Mouse (Mus musculus) kidney, postnatal 0 days (tissue): Measurements from ENCODE around the gene Il5. TPM values are rescaled to one million over a fixed set of nuclear protein-coding genes. Genes with fewer than 3 reads are reported as not detected.
A peak's percentile ranks its signal among the peaks of the same experiment; 100 is the strongest.

Experiments used
- ATAC-seq: fragments of 200-750 bp; cut with Nextera tagmentation; replicated peaks from 2 replicates; pipeline ENCODE4 v1.8.0; 2017; ENCODE audit warnings: low read depth, moderate number of reproducible peaks, moderate TSS enrichment, moderate library complexity; ENCODE audit not compliant: low FRiP score
- DNase-seq: peaks from one replicate; pipeline ENCODE4 v3.0.0-alpha.2; 2016; ENCODE audit warnings: low spot score
- H3K27ac ChIP-seq: fragments of 300-500 bp; sonication (generic); 2 replicates; pipeline ENCODE4 v1.5.1; 2014; ENCODE audit warnings: mild to moderate bottlenecking
- H3K27me3 ChIP-seq: fragments of 300-500 bp; sonication (generic); 2 replicates; pipeline ENCODE4 v1.6.1; 2014; ENCODE audit warnings: low read length, mixed read lengths; ENCODE audit not compliant: insufficient read depth
- H3K36me3 ChIP-seq: fragments of 300-500 bp; sonication (generic); 2 replicates; pipeline ENCODE4 v1.6.1; 2014; ENCODE audit warnings: low read length, mixed read lengths; ENCODE audit not compliant: insufficient read depth
- H3K4me1 ChIP-seq: fragments of 300-500 bp; sonication (generic); replicated peaks from 2 replicates; pipeline ENCODE4 v1.6.1; 2014; ENCODE audit warnings: antibody characterized with exemption, low read length, mixed read lengths; ENCODE audit not compliant: insufficient read depth
- H3K4me2 ChIP-seq: fragments of 300-500 bp; sonication (generic); 2 replicates; pipeline ENCODE4 v1.6.1; 2014; ENCODE audit warnings: mild to moderate bottlenecking, low read length, moderate library complexity, mixed read lengths
- H3K4me3 ChIP-seq: fragments of 300-500 bp; sonication (generic); replicated peaks from 2 replicates; pipeline ENCODE4 v1.5.1; 2014; ENCODE audit warnings: low read depth, low read length
- H3K9ac ChIP-seq: fragments of 300-500 bp; sonication (generic); 2 replicates; pipeline ENCODE4 v1.6.1; 2014; ENCODE audit warnings: low read depth, low read length
- H3K9me3 ChIP-seq: fragments of 300-500 bp; sonication (generic); replicated peaks from 2 replicates; pipeline ENCODE4 v1.6.1; 2016; ENCODE audit warnings: low read length, inconsistent platforms, mixed read lengths
- CTCF ChIP-seq: IDR thresholded peaks from 2 replicates; pipeline ENCODE4 v1.5.1; 2016; ENCODE audit warnings: antibody characterized with exemption, low read depth, mild to moderate bottlenecking, moderate library complexity
- WGBS: fragments of 180-500 bp; shearing (Covaris S2); extraction: QIAGEN DNeasy Blood & Tissue Kit; methylation state at CpG from one replicate; pipeline ENCODE4 v1.1.7; 2014; 5-methylcytosine and 5-hydroxymethylcytosine counted together
- polyA plus RNA-seq: library from polyadenylated mRNA; unstranded; fragments of >200 nt; fragmentation: Nextera tagmentation; extraction: Ambion mirVana; gene quantifications from 2 replicates; pipeline ENCODE4 v1.2.1, GENCODE M21; 2015

Gene Il5
- polyA plus RNA-seq, 1 experiment from 2014 or later = not detected

GRCm38 (mm10) chr11:53698521-53698920, 22.1 kb upstream of the Il5 start:
- no peaks in the 10 kb centered on the region for H3K4me1 ChIP-seq
- no peak overlapping the region for H3K4me2 ChIP-seq
- TF ChIP-seq CTCF = no peak
- no peak for DNase-seq
- H3K4me3 ChIP-seq = no peak overlapping the region
- ATAC-seq = no peak
- no peaks in the 10 kb centered on the region for H3K27me3 ChIP-seq
- no peaks in the 10 kb centered on the region for H3K9me3 ChIP-seq
- 0 out of 2 replicates have a peak, but pooled peaks cover 17% of the 10 kb centered on the region for H3K36me3 ChIP-seq
- WGBS = 89% methylated on average over 2 of the region's 2 CpGs
- H3K9ac ChIP-seq = no peak overlapping the region
- no peak overlapping the region for H3K27ac ChIP-seq

- no peak overlapping the region for H3K9ac ChIP-seq
- 90% methylated on average over 4 of the region's 4 CpGs for WGBS
- no peak overlapping the region for H3K27ac ChIP-seq
- no peaks in the 10 kb centered on the region for H3K27me3 ChIP-seq
- H3K4me2 ChIP-seq = no peak overlapping the region
- H3K9me3 ChIP-seq = no peaks in the 10 kb centered on the region
- 0 out of 2 replicates have a peak, but pooled peaks cover 17% of the 10 kb centered on the region for H3K36me3 ChIP-seq
- TF ChIP-seq CTCF = no peak
- no peak overlapping the region for H3K4me3 ChIP-seq
- ATAC-seq = no peak
- no peaks in the 10 kb centered on the region for H3K4me1 ChIP-seq
- DNase-seq = no peak
Observed at GRCm38 (mm10) chr11:53699351-53699750, 21.2 kb upstream of the Il5 start.

GRCm38 (mm10) chr11:53706236-53706933, 14.2 kb upstream of the Il5 start:
- peak overlapping the region; percentile 82 for H3K9ac ChIP-seq
- H3K36me3 ChIP-seq = no peaks in the 10 kb centered on the region
- DNase-seq (peak; percentile 56), ATAC-seq (peak; percentile 62)
- no peaks in the 10 kb centered on the region for H3K4me1 ChIP-seq
- peak overlapping the region; percentile 66 for H3K4me3 ChIP-seq
- H3K9me3 ChIP-seq = no peaks in the 10 kb centered on the region
- no peaks in the 10 kb centered on the region for H3K27me3 ChIP-seq
- H3K27ac ChIP-seq = peak overlapping the region; percentile 81
- TF ChIP-seq CTCF = peak; percentile 30; the same call in 1 of the 2 replicates
- 5% methylated on average over 29 of the region's 29 CpGs for WGBS
- H3K4me2 ChIP-seq = peak overlapping the region; percentile 83

- 4% methylated on average over 55 of the region's 55 CpGs for WGBS
- DNase-seq (peak; percentile 95), ATAC-seq (peak; percentile 92)
- peak within 1 kb of the TSS; percentile 83 for H3K4me2 ChIP-seq
- H3K36me3 ChIP-seq = no peaks in the 10 kb centered on the region
- no peaks in the 10 kb centered on the region for H3K27me3 ChIP-seq
- H3K9ac ChIP-seq = peak within 1 kb of the TSS; percentile 82
- peak within 1 kb of the TSS; percentile 66 for H3K4me3 ChIP-seq
- H3K9me3 ChIP-seq = no peaks in the 10 kb centered on the region
- H3K4me1 ChIP-seq = no peaks in the 10 kb centered on the region
- TF ChIP-seq CTCF = no peak
- H3K27ac ChIP-seq = peak within 1 kb of the TSS; percentile 81
Observed at GRCm38 (mm10) chr11:53706934-53707717, 13.5 kb upstream of the Il5 start, which contains the start of gene Rad50. TSS of gene Rad50 (minus strand) at chr11:53707319.

- no peaks in the 10 kb centered on the region for H3K4me1 ChIP-seq
- TF ChIP-seq CTCF = no peak
- no peaks in the 10 kb centered on the region for H3K9me3 ChIP-seq
- ATAC-seq (no peak), DNase-seq (no peak)
- peak overlapping the region; percentile 81; the same call in 1 of the 2 replicates for H3K27ac ChIP-seq
- no peaks in the 10 kb centered on the region for H3K27me3 ChIP-seq
- peak overlapping the region; percentile 66; the same call in 1 of the 2 replicates for H3K4me3 ChIP-seq
- no peaks in the 10 kb centered on the region for H3K36me3 ChIP-seq
- peak overlapping the region; percentile 83 for H3K4me2 ChIP-seq
- WGBS = 84% methylated on average over 3 of the region's 3 CpGs
- H3K9ac ChIP-seq = no peak overlapping the region; the same call in 1 of the 2 replicates
Observed at GRCm38 (mm10) chr11:53707718-53708009, 12.9 kb upstream of the Il5 start.

- H3K4me3 ChIP-seq = no peak overlapping the region
Observed at GRCm38 (mm10) chr11:53719701-53720100, 893 bp upstream of the Il5 start.

More at GRCm38 (mm10) chr11:53719701-53720100, 893 bp upstream of the Il5 start:
- Histone ChIP-seq H3K27ac (no peak overlapping the region), H3K36me3 (no peaks in the 10 kb centered on the region), H3K9ac (no peak overlapping the region), H3K4me1 (no peaks in the 10 kb centered on the region), H3K9me3 (no peaks in the 10 kb centered on the region), H3K27me3 (no peaks in the 10 kb centered on the region; the same call in 1 of the 2 replicates), H3K4me2 (no peak overlapping the region)
- no peak for ATAC-seq
- TF ChIP-seq CTCF = no peak
- no peak for DNase-seq
- 86% methylated on average over 1 of the region's 1 CpGs for WGBS
